In genomic region chr2:59749371-59749770, GRCm38 (mm10) we compare ENCODE assay signal across 21 mouse cellular contexts.
A peak's percentile ranks its signal among the peaks of the same experiment; 100 is the strongest.
DNase-seq lines count a peak whose midpoint lies in the region; ATAC-seq lines count a peak whose summit lies in the region.
"Had no signal": no experiment of that assay in that cellular context is flagged by ENCODE, and none has a peak within 500 bp of the region (broad histone marks: within the 10 kb centered on the region; RNA-seq: fewer than 3 reads in every experiment).

No protein-coding gene starts in this region.

- H3K4me1 ChIP-seq in midbrain, embryonic 10.5 days, result peaks cover 3% of the 10 kb centered on the region
- H3K4me1 ChIP-seq: forebrain, embryonic 12.5 days; hindbrain, embryonic 15.5 days had no signal

- ATAC-seq in common myeloid progenitor, adult 5-6 weeks (replicated peaks; ENCODE audit: low read depth, poor library complexity, severe bottlenecking), result 0 out of 2 replicates have a peak, but pooled peaks have one; percentile 23

- H3K27me3 ChIP-seq in midbrain, embryonic 10.5 days (ENCODE audit: low read depth, poor library complexity, severe bottlenecking), result no peaks in the 10 kb centered on the region
- H3K27me3 ChIP-seq: forebrain, embryonic 12.5 days; heart, embryonic 13.5 days; hindbrain, embryonic 15.5 days; limb, embryonic 13.5 days; liver, embryonic 13.5 days had no signal

- H3K36me3 ChIP-seq in midbrain, embryonic 10.5 days, result no peaks in the 10 kb centered on the region
- H3K36me3 ChIP-seq: forebrain, embryonic 12.5 days; G1E; hindbrain, embryonic 15.5 days; liver, embryonic 13.5 days had no signal

- H3K27ac ChIP-seq in midbrain, embryonic 10.5 days (replicated peaks), result no peak overlapping the region
- H3K27ac ChIP-seq: forebrain, embryonic 12.5 days; heart, embryonic 13.5 days; hindbrain, embryonic 15.5 days; limb, embryonic 13.5 days; liver, embryonic 13.5 days; macrophage had no signal

- no peak overlapping the region for H3K4me3 ChIP-seq in midbrain, embryonic 10.5 days
- H3K4me3 ChIP-seq: forebrain, embryonic 12.5 days; heart, embryonic 13.5 days; hindbrain, embryonic 15.5 days; limb, embryonic 13.5 days; liver, embryonic 13.5 days had no signal

- WGBS in midbrain, embryonic 10.5 days, result 42% methylated on average over 10 of the region's 10 CpGs

- peak; percentile 24 to 55 for DNase-seq in lung, adult 18-20 months
- no peak for DNase-seq in lung, postnatal 4 days
- DNase-seq in ES-CJ7 (ENCODE audit: low read depth, low spot score), result peak; percentile 55
- peak; percentile 56 for DNase-seq in lung, postnatal 36 days
- DNase-seq in embryo, embryonic 9.5 days (ENCODE audit: extremely low spot score), result no peak
- DNase-seq in midbrain, embryonic 10.5 days (ENCODE audit: low spot score), result no peak
- DNase-seq: adrenal gland, postnatal 25 days; cerebellum, adult 11 months; cerebellum, postnatal 10 days; embryo, embryonic 11 days; heart, adult 18-20 months; kidney, adult 2 months; layer of hippocampus, postnatal 36 days; liver, embryonic 13.5 days had no signal

- H3K9me3 ChIP-seq in midbrain, embryonic 10.5 days (replicated peaks), result no peaks in the 10 kb centered on the region
- H3K9me3 ChIP-seq: forebrain, embryonic 12.5 days; G1E; heart, embryonic 13.5 days; hindbrain, embryonic 15.5 days; limb, embryonic 13.5 days; liver, embryonic 13.5 days had no signal

Comparison
In these comparisons a context has a peak if more than half of its experiments do, and no peak if none do; other contexts are left out.
1. DNase-seq: peak in lung, adult 18-20 months (2 of 2), ES-CJ7 (single experiment) and lung, postnatal 36 days (single experiment); none in lung, postnatal 4 days (0 of 2), embryo, embryonic 9.5 days (single experiment) and midbrain, embryonic 10.5 days (single experiment).